Mouse (Mus musculus) heart, embryonic 14.5 days (tissue): ENCODE data around the gene Gprc5b. TPM values are rescaled to one million over a fixed set of nuclear protein-coding genes. Genes with fewer than 3 reads are reported as not detected.

ENCODE experiments used
- ATAC-seq: fragments of 200-750 bp; cut with Nextera tagmentation; 2 replicates; pipeline ENCODE4 v1.8.0; 2017; ENCODE audit warnings: low read depth, moderate TSS enrichment; ENCODE audit not compliant: insufficient number of reproducible peaks, insufficient read depth, low FRiP score
- H3K27ac ChIP-seq, 2 experiments: fragments of 200-500 bp in 1 of 2; fragments of 300-500 bp in 1 of 2; sonication (generic) in 1 of 2; replicated peaks in 1 of 2; 2 replicates each; pipeline ENCODE4 v1.5.1; 2012 to 2014; ENCODE audit warnings: low read depth in 2 of 2, low read length in 2 of 2, control low read depth in 1 of 2, mild to moderate bottlenecking in 1 of 2, mixed read lengths in 1 of 2; ENCODE audit not compliant: control insufficient read depth in 1 of 2, insufficient read depth in 1 of 2
- H3K27me3 ChIP-seq: fragments of 300-500 bp; sonication (generic); 2 replicates; pipeline ENCODE4 v1.6.1; 2014; ENCODE audit warnings: mild to moderate bottlenecking, low read length, control low read depth; ENCODE audit not compliant: control insufficient read depth, insufficient read depth
- H3K36me3 ChIP-seq: fragments of 300-500 bp; sonication (generic); 2 replicates; pipeline ENCODE4 v1.6.1; 2014; ENCODE audit warnings: mild to moderate bottlenecking, control low read depth, low read length, mixed read lengths; ENCODE audit not compliant: control insufficient read depth, insufficient read depth
- H3K4me1 ChIP-seq, 2 experiments: fragments of 200-500 bp in 1 of 2; fragments of 300-500 bp in 1 of 2; sonication (generic) in 1 of 2; 2 replicates each; pipeline ENCODE4 v1.6.1; 2012 to 2014; ENCODE audit warnings: low read length in 2 of 2, control low read depth in 1 of 2, mixed read lengths in 1 of 2; ENCODE audit not compliant: control insufficient read depth in 2 of 2, insufficient read depth in 2 of 2
- H3K4me2 ChIP-seq: fragments of 300-500 bp; sonication (generic); 2 replicates; pipeline ENCODE4 v1.6.1; 2014; ENCODE audit warnings: mild to moderate bottlenecking, low read length
- H3K4me3 ChIP-seq, 2 experiments: fragments of 200-500 bp in 1 of 2; fragments of 300-500 bp in 1 of 2; sonication (generic) in 1 of 2; 2 replicates each; pipeline ENCODE4 v1.5.1; 2012 to 2014; ENCODE audit warnings: low read length in 2 of 2, mild to moderate bottlenecking in 2 of 2, control low read depth in 1 of 2, low read depth in 1 of 2, moderate library complexity in 1 of 2; ENCODE audit not compliant: control insufficient read depth in 1 of 2, insufficient read depth in 1 of 2
- H3K9ac ChIP-seq: fragments of 300-500 bp; sonication (generic); 2 replicates; pipeline ENCODE4 v1.6.1; 2014; ENCODE audit warnings: mild to moderate bottlenecking, low read length
- H3K9me3 ChIP-seq: fragments of 300-500 bp; sonication (generic); 2 replicates; pipeline ENCODE4 v1.6.1; 2016; ENCODE audit warnings: low read length, control low read depth; ENCODE audit not compliant: control insufficient read depth
- WGBS: fragments of 180-500 bp; shearing (Covaris S2); extraction: QIAGEN DNeasy Blood & Tissue Kit; methylation state at CpG from one replicate; pipeline ENCODE4 v1.1.7; 2014; 5-methylcytosine and 5-hydroxymethylcytosine counted together
- polyA plus RNA-seq: library from polyadenylated mRNA; unstranded; fragments of >200 nt; fragmentation: Nextera tagmentation; extraction: Ambion mirVana; gene quantifications from 2 replicates; pipeline ENCODE4 v1.2.1, GENCODE M21; 2014

Gprc5b gene
- polyA plus RNA-seq, 1 experiment from 2014 or later: 9.0 TPM

DNA sequence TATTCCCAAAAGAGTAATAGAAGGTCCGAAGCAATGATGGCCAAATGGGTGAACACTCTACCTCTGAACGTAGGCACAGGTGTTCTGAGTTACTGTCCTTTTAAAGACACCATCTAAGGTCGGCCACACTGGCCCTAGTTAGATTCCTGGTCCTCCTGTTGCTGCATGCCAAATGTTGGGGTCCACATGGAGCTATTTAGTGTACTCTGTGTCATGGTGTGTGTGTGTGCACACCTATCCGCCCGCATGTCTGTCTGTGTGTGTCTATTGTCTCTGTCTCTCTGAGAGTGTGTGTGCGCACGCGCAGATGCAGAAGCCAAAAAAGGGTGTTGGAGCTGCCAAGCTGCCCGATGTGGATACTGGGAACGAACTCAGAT is 17.9 kb downstream of the Gprc5b start:
- WGBS: 74% methylated on average over 10 of the region's 10 CpGs
- no peak overlapping the region for H3K9ac ChIP-seq
- H3K4me2 ChIP-seq: no peak overlapping the region
- ATAC-seq: no peak
- peaks cover 14 to 16% of the 10 kb centered on the region in 2 experiments for H3K4me1 ChIP-seq
- H3K4me3 ChIP-seq: no peak overlapping the region
- no peaks in the 10 kb centered on the region for H3K27me3 ChIP-seq
- peaks cover 20% of the 10 kb centered on the region for H3K36me3 ChIP-seq
- H3K9me3 ChIP-seq: no peaks in the 10 kb centered on the region
- peak overlapping the region in 1 of 2 experiments; percentile 10; a peak in 1 of 4 replicates for H3K27ac ChIP-seq

DNA sequence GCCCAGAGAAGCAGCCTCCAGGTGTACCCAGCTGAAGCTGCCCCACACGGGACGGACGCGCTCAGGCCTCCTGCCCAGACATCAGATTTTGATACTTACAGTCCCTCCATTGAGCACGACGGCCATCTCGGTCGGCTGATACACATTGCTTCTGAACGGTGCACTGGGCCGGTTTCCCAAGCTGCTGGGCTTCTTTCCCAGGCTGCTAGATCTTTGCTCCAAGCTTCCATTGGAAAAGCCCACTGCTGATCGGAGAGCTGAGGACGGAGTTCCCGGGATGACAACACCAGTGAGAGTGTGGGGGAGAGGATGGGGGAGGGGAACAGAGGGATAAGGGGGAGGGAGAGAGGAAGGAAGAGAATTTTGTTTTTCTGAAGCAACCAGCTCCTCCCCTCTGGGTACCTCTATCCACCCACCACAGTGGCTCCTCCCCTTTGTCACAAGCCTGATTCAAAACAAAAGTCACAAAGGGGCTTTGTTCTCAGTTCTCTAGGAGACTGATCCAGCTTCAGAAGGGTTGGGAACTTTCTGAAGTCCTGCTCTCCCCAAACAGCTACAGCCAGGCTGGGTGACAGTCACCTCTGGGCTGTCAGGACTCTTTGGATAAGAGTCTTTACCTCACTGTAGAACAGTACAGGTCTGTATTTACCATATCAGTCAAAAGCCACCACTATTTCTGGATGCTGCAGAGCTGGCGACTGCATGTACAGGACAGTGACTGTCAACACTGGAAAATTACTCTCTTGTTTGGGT is 18.4 kb downstream of the Gprc5b start:
- 29% methylated on average over 14 of the region's 14 CpGs for WGBS
- ATAC-seq: peak; percentile 15; the same call in 1 of the 2 replicates
- H3K9me3 ChIP-seq: no peaks in the 10 kb centered on the region
- no peaks in the 10 kb centered on the region for H3K27me3 ChIP-seq
- H3K4me2 ChIP-seq: peak overlapping the region; percentile 19
- H3K27ac ChIP-seq: peak overlapping the region; percentile 10 to 21; a peak in 3 of 4 replicates
- no peak overlapping the region for H3K9ac ChIP-seq
- H3K4me1 ChIP-seq: peaks cover 14 to 16% of the 10 kb centered on the region in 2 experiments
- peak overlapping the region; percentile 5 to 6; a peak in 1 of 4 replicates for H3K4me3 ChIP-seq
- peaks cover 15% of the 10 kb centered on the region for H3K36me3 ChIP-seq

DNA sequence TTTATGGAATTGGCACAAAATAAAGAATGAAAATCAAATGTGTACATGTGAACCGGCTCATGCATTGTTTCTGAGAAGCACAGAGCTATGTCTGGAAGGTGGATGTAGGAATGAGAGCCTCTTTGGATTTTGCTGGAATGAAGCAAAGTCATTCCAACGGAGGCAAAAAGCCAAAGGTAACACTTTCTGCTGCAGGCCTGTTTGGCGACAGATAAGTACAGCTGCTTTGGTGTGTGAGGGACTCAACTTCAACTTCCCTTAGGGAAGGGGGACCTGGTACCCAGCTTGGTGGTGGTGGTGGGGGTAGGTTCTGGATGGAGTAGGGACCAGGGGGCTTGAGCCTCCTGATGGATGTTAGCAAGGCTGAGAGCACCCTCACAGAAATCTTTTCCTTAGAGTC is 19.2 kb downstream of the Gprc5b start:
- peaks cover 14% of the 10 kb centered on the region for H3K36me3 ChIP-seq
- peak overlapping the region in 1 of 2 experiments; percentile 10; a peak in 2 of 4 replicates for H3K27ac ChIP-seq
- H3K27me3 ChIP-seq: no peaks in the 10 kb centered on the region
- no peak overlapping the region for H3K9ac ChIP-seq
- WGBS: 41% methylated on average over 3 of the region's 3 CpGs
- H3K4me2 ChIP-seq: peak overlapping the region; percentile 19
- ATAC-seq: no peak
- peaks cover 9 to 16% of the 10 kb centered on the region in 2 experiments for H3K4me1 ChIP-seq
- H3K4me3 ChIP-seq: no peak overlapping the region
- H3K9me3 ChIP-seq: no peaks in the 10 kb centered on the region

DNA sequence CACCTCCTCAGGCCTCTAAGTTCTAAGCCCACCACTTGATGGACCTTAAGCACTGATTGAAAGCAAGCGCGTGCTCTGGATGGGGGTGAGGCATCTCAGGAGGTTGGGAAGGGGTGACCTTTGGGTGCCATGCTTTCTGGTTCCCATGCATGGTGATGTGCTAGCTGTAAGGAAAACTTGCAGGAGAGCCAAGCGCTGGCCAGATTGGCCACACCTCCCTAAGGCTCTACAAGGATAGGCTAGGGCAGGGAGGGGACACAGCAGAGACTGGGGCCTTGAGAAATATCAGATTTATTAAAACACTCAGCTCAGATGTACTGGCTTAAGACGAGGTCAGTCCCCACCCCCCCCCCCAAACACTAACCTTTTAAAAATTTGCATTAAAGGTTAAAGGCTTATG is 21.6 kb downstream of the Gprc5b start:
- Histone ChIP-seq H3K9me3 (no peaks in the 10 kb centered on the region), H3K4me2 (no peak overlapping the region), H3K9ac (no peak overlapping the region), H3K27me3 (no peaks in the 10 kb centered on the region), H3K4me1 (peaks cover 9 to 16% of the 10 kb centered on the region in 2 experiments), H3K27ac (no peak overlapping the region), H3K36me3 (peaks cover 14% of the 10 kb centered on the region), H3K4me3 (no peak overlapping the region)
- ATAC-seq: no peak
- WGBS: 88% methylated on average over 4 of the region's 4 CpGs

DNA sequence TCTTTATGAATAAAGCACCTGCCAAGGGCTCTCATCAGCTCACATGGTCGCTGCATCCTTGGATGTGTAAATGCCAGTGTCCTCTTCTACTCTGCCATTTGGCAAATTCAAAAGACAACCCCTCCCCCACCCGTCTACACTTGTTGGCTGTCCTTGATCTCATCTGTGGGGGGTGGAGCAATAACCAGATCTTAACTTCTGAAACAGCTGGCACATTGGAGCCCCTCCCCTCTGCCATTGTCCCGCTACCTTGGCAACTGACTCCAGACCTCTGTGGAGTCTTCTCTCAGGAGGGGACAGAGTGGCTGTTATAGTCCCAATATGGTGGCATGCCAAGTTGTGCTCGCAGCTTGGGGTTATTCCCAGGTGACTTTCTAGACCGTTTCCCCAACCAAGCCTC is 22.7 kb downstream of the Gprc5b start:
- no peak for ATAC-seq
- WGBS: 79% methylated on average over 5 of the region's 5 CpGs
- H3K4me2 ChIP-seq: no peak overlapping the region
- no peak overlapping the region for H3K4me3 ChIP-seq
- H3K9ac ChIP-seq: no peak overlapping the region
- peaks cover 9 to 14% of the 10 kb centered on the region in 2 experiments for H3K4me1 ChIP-seq
- no peak overlapping the region for H3K27ac ChIP-seq
- no peaks in the 10 kb centered on the region for H3K9me3 ChIP-seq
- H3K27me3 ChIP-seq: no peaks in the 10 kb centered on the region
- peaks cover 14% of the 10 kb centered on the region for H3K36me3 ChIP-seq

DNA sequence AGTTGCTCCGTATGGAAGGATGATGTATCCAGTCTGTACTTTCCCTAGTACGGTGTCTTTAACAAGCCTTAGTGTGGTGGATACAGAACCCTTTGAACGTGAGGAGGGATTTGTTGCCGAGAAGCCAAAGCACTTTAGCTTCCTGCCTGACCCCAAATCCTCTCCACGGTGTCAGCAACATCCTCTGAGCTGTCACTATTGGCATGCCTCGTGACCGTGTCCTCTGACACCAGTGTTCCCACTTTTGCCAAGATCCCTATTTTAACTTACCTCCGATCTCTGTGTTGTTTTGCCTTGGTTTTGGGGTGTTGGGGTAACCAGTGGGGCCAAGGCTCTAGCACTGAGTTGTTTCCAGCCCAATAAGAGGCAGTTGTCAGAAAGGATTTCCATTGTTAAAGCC is 23.5 kb downstream of the Gprc5b start:
- H3K36me3 ChIP-seq: peaks cover 14% of the 10 kb centered on the region
- H3K9me3 ChIP-seq: no peaks in the 10 kb centered on the region
- H3K27ac ChIP-seq: no peak overlapping the region
- peaks cover 6 to 10% of the 10 kb centered on the region in 2 experiments; a peak in 3 of 4 replicates for H3K4me1 ChIP-seq
- ATAC-seq: no peak
- 50% methylated on average over 8 of the region's 8 CpGs for WGBS
- H3K9ac ChIP-seq: no peak overlapping the region
- no peak overlapping the region for H3K4me2 ChIP-seq
- H3K27me3 ChIP-seq: no peaks in the 10 kb centered on the region
- H3K4me3 ChIP-seq: no peak overlapping the region

DNA sequence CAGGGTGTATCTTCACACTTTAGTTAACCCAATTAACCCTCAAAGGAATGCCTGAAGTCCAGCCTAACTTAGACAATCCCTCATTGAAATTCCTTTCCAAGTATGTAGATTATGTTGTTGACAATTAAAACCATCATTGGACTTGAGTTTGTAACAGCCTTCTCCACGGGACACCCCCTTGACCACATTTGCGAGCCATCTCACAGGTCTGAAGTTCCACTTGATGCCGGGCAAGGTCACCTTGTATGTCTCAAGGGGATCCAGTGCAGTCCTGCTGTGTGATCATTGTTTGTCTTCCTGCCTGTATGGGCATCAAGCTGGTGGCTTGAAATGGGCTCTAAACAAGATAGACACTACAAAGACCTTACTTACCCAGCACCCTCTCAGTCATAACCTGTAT is 26.1 kb downstream of the Gprc5b start:
- Histone ChIP-seq H3K27me3 (no peaks in the 10 kb centered on the region), H3K4me3 (no peak overlapping the region), H3K4me2 (no peak overlapping the region), H3K9me3 (no peaks in the 10 kb centered on the region), H3K36me3 (peaks cover 2% of the 10 kb centered on the region), H3K9ac (no peak overlapping the region), H3K27ac (no peak overlapping the region), H3K4me1 (peaks cover 2 to 6% of the 10 kb centered on the region in 2 experiments; a peak in 2 of 4 replicates)
- no peak for ATAC-seq
- 62% methylated on average over 3 of the region's 3 CpGs for WGBS
